Mouse (Mus musculus) ES-CJ7 (cell line): ENCODE measurements at regions not wholly inside any gene's neighbourhood (a gene's known extent, or its start where the extent isn't known, plus 50 kb on each side); places are given as distances from the start of the nearest gene placed in this dataset.
"Not testable (repeated sequence)": the region's sequence is repeated elsewhere in the genome, so short reads cannot be mapped to it uniquely, and the experiment has no call there.

ENCODE experiments used
- DNase-seq: peaks from one replicate; pipeline ENCODE4 v3.0.0; 2011; ENCODE audit warnings: low read depth, low spot score

GRCm38 (mm10) chr5:42884251-42884650 is 348.7 kb upstream of the Cpeb2 start:
- no peak for DNase-seq

- DNase-seq, result no peak
Measured at GRCm38 (mm10) chr5:42891890-42892289, 341.1 kb upstream of the Cpeb2 start.

GRCm38 (mm10) chr5:42906136-42906535 is 326.8 kb upstream of the Cpeb2 start:
- no peak for DNase-seq

- no peak for DNase-seq
Measured at GRCm38 (mm10) chr5:42919328-42919727, 313.6 kb upstream of the Cpeb2 start.

GRCm38 (mm10) chr5:42932106-42932505 is 300.9 kb upstream of the Cpeb2 start:
- no peak for DNase-seq

GRCm38 (mm10) chr5:42959296-42959862 is 273.6 kb upstream of the Cpeb2 start:
- no peak for DNase-seq

GRCm38 (mm10) chr5:42966952-42967351 is 266.0 kb upstream of the Cpeb2 start:
- DNase-seq, result not testable (repeated sequence)

- DNase-seq, result no peak
Measured at GRCm38 (mm10) chr5:42969209-42969608, 263.8 kb upstream of the Cpeb2 start.

GRCm38 (mm10) chr5:42969621-42970020 is 263.3 kb upstream of the Cpeb2 start:
- no peak for DNase-seq

GRCm38 (mm10) chr5:42977108-42977507 is 255.9 kb upstream of the Cpeb2 start:
- DNase-seq, result no peak

- no peak for DNase-seq
Measured at GRCm38 (mm10) chr5:42980946-42981650, 251.9 kb upstream of the Cpeb2 start.

GRCm38 (mm10) chr5:42986203-42986602 is 246.8 kb upstream of the Cpeb2 start:
- no peak for DNase-seq

- DNase-seq, result peak; percentile 4
Measured at GRCm38 (mm10) chr5:42987710-42988466, 245.1 kb upstream of the Cpeb2 start.

GRCm38 (mm10) chr5:42989287-42989686 is 243.7 kb upstream of the Cpeb2 start:
- no peak for DNase-seq

- DNase-seq, result no peak
Measured at GRCm38 (mm10) chr5:43024006-43024593, 208.9 kb upstream of the Cpeb2 start.

GRCm38 (mm10) chr5:43031285-43031684 is 201.7 kb upstream of the Cpeb2 start:
- no peak for DNase-seq

- DNase-seq, result no peak
Measured at GRCm38 (mm10) chr5:43031916-43032315, 201.1 kb upstream of the Cpeb2 start.

- DNase-seq, result no peak
Measured at GRCm38 (mm10) chr5:43034421-43034820, 198.5 kb upstream of the Cpeb2 start.

- DNase-seq, result no peak
Measured at GRCm38 (mm10) chr5:43037592-43037991, 195.4 kb upstream of the Cpeb2 start.

GRCm38 (mm10) chr5:43039525-43039924 is 193.4 kb upstream of the Cpeb2 start:
- no peak for DNase-seq

- no peak for DNase-seq
Measured at GRCm38 (mm10) chr5:43042585-43042984, 190.4 kb upstream of the Cpeb2 start.

GRCm38 (mm10) chr5:43045860-43046259 is 187.1 kb upstream of the Cpeb2 start:
- no peak for DNase-seq
